Mouse (Mus musculus) heart, postnatal 25 days (tissue): ENCODE data around the gene Rdh16f1. TPM values are rescaled to one million over a fixed set of nuclear protein-coding genes. Genes with fewer than 3 reads are reported as not detected.

Experiments used
- DNase-seq: peaks from one replicate; pipeline ENCODE4 v3.0.0; 2022; ENCODE audit warnings: low spot score
- intact Hi-C: fragments of 180-260 bp; cut with DNase I; formaldehyde crosslinking; loops from one replicate; pipeline ENCODE4 v1.15.1; 2025
- total RNA-seq, 2 experiments: library from RNA; stranded (reverse); gene quantifications; 2 replicates each; pipeline ENCODE4 v1.2.3; 2021

Rdh16f1 gene
- under 1 TPM in 1 of 2 experiments, not detected in 1; 0.20 TPM for total RNA-seq

DNA sequence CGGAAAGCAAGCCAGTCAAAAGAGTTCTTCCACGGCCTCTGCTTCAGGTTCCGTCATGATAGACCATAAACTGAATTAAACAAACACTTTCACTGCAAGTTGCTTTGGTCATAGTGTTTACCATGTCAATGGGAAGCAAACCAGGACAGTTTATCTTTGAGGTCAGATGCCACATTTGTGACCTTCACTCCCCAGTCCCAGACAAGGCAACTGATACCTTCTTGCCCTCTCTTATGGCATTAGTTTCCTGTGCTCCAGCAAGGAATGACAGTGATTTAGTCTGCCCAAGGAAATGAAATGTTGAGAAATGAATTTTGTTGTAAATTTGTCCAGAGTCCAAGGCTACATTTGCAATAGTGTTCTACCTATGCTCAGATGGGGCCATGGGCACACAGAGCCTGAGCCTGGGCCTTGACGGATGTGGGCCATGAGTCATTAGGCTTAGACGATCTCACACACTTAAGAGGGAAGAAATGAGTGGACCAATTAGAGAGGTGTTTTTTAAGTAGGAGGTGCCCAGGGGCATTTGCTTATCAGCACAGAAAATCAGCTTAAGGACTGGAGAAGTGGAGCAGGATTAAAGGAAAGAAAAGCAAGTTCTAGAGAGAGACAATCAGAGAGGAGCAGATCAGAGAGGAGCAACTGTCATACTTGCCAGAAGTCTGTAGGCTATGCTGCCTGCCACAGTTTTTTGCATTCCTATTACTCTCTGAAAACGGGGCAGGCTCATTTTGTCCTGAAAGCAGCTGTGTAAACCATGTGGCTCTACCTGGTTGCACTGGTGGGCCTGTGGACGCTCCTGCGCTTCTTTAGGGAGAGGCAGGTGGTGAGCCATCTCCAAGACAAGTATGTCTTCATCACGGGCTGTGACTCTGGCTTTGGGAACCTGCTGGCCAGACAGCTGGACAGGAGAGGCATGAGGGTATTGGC lies at the start of gene Rdh16f1, which contains the start of gene Rdh1:
Rdh16f1 (plus strand) TSS at position 607 of the 930 bp plus-strand sequence.
Rdh1 (plus strand) TSS at position 541 of the 930 bp plus-strand sequence.
- intact Hi-C loops: no loop called here
- DNase-seq: no peak

DNA sequence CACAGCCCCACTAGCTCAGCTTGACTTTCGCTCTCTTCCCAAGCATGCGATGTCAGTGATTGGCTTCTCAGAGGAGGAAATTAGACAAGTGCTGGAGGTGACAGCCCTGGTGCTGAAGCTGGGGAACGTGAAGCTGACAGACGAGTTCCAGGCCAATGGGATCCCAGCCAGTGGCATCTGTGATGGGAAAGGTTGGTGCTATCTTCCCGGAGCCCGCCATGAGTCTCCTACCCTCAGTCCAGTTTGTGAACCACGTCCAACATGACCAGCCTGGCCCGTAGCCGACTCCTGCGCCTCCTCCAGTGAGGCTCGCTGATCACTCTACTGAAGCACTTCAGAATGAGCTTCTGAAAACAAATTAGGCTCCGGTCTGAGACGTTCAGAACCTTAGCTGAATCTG lies 49.3 kb upstream of the Rdh16f1 start:
- DNase-seq: no peak
- intact Hi-C loops: no loop called here

DNA sequence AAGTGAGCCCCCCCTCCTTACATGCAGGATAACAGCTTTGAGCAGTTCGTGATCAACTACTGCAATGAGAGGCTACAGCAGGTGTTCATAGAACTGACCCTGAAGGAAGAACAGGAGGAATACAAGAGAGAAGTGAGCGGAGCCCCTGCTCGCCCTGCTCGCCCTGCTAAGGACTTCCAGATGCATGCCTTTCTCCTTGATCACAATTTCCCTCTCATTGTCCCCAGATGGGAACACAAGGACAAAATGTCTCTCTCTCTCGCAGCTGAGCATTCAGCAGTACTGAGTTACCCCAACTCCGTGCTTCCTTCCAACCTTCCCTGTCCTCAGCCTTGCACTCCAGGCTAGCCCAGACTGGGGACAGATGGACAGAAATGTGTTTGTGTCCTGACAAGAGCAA lies 46.9 kb upstream of the Rdh16f1 start:
- DNase-seq: no peak
- intact Hi-C loops: no loop called here

GRCm38 (mm10) chr10:127721671-127722418 lies 37.7 kb upstream of the Rdh16f1 start:
- intact Hi-C loops: no loop called here
- DNase-seq: no peak

- DNase-seq: no peak
- intact Hi-C loops: no loop called here
Observed at GRCm38 (mm10) chr10:127724178-127724577, 35.4 kb upstream of the Rdh16f1 start, which contains the start of gene Tac2. TSS of gene Tac2 (plus strand) at chr10:127724478.

DNA sequence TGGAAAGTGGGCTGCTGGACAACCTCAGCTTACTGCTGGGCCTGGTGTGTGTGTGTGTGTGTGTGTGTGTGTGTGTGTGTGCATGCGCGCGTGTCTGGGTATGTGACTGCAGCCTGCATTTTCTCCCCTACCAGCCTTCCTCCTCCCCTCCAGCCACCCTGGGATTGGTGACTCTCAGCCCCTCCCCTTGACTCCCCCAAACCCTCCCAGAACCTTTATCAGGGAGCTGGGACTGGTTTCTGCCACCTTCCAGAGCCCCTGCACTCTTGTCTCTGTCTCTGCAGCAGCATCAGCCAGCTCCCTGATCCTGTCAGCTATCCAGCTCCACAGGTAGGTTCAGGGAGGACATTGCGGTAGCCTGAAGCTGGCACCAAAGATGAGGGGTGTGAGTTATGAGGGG lies 34.5 kb upstream of the Rdh16f1 start:
- intact Hi-C loops: no loop called here
- DNase-seq: no peak

- no peak for DNase-seq
- intact Hi-C loops: no loop called here
Observed at GRCm38 (mm10) chr10:127728437-127728836, 31.1 kb upstream of the Rdh16f1 start.

DNA sequence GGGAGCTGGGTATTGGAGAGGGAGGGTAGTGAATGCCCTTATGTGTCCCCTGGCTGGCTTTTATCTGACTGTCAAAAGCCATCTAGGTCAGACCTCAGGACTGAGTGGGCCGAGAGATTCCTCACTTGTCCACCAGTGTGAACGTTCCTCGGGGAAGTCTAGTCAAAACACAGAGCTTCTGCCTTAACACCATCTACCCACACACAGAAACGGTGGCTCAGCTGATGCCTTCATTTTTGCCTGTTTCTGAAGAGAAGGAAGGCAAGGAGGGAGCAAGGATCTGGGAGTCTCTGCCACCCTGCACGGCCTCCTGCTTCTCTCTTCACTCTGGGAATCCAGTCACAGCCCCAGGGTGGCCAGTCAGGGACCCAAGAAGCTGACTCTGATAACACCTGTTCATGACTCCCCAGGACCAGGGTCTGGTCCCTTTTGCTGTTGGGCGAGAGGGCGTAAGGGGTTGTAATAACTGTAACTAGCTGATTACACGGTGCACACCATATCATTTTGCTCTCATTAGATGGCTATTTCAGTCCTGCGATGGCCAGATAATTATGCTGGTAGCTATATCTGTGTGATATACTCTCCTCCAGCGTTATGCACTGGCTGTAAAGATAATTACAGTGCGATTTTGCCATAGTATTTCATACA lies 29.2 kb upstream of the Rdh16f1 start:
- intact Hi-C loops: no loop called here
- DNase-seq: no peak

GRCm38 (mm10) chr10:127730933-127731310 lies 28.7 kb upstream of the Rdh16f1 start:
- intact Hi-C loops: no loop called here
- no peak for DNase-seq

- intact Hi-C loops: no loop called here
- DNase-seq: no peak
Observed at GRCm38 (mm10) chr10:127731397-127731796, 28.2 kb upstream of the Rdh16f1 start.

GRCm38 (mm10) chr10:127734434-127734833 lies 25.2 kb upstream of the Rdh16f1 start:
- intact Hi-C loops: no loop called here

DNA sequence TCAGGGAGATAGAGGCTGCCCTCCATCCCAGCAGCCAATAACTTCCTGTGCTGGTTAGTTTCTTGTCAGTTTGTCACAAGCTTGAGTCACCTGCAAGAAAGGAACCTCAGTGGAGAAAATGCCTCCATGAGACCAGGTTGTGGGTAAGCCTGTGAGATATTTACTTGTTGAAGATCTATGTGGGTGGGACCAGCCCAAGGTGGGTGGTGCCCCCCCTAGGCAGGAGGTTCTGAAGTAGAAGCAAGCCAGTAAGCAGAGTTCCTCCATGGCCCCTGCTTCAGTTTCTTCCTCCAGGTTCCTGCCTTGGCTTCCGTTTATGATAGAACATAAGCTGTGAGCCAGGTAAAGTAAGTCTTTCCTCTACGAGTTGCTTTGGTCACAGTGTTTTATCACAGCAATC lies 23.3 kb upstream of the Rdh16f1 start:
- intact Hi-C loops: loop anchor here (5.0 kb wide), 2 partner anchors 39 to 94 kb away; partner anchors contain the start of gene Stat6
- DNase-seq: no peak

More at GRCm38 (mm10) chr10:127734434-127734833, 25.2 kb upstream of the Rdh16f1 start:
- DNase-seq: no peak

GRCm38 (mm10) chr10:127736916-127737315 lies 22.7 kb upstream of the Rdh16f1 start:
- DNase-seq: no peak
- intact Hi-C loops: loop anchor here (1.0 to 5.0 kb wide), 3 partner anchors 40 to 198 kb away; partner anchors contain the start of gene Stat6

DNA sequence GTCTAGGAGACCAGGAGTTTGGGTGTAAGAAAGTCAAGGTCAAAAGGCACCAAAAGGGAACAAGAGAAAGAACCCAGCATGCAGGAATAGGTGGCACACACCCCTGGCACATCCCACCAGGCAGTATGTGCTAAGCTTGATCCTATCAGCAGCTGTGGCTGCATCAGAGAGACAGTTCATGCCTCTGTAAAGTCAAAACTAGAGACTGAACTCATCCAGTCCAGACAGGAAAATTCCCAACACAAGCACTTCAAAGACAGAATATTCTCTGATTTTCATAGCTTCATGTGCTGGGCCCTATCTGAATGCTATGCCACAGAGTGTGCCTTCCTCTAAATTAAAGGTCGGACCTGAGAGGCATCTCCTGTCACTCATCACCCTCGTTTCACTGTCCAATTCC lies 22.0 kb upstream of the Rdh16f1 start:
- DNase-seq: no peak
- intact Hi-C loops: loop anchor here (1.0 to 5.0 kb wide), 3 partner anchors 40 to 198 kb away; partner anchors contain the start of gene Stat6

DNA sequence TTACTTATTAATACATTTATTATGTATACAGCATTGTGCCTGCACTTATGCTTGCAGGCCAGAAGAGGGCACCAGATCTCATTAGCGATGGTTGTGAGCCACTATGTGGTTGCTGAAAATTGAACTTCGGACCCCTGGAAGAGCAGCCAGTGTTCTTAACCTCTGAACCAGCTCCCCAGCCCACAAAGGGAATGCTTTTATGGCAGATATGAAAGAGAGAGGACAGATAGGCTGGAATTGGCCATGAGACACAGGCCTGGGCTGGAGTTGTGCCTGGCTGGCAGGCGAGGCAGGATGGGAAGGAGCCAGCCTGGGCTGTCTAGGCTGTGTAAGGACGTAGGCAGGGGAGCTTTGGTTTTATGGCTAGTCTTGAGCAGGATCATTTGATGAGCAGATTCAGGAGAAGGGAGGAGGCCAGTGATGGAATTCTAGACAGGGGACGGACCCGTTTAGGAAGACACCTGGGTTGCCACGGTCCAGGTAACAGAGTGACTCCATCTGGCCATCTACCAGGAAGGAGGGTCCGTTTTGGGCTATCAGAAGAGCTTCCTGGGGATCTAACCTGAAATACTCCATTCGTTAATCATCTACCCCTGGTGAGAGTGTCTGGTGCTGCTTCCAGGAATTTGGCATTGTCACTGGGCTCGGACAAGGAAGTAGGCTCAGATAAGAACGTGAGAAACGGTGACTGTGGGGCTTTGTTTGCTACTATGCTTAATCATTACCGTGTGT lies 21.3 kb upstream of the Rdh16f1 start:
- intact Hi-C loops: loop anchor here (5.0 kb wide), 2 partner anchors 41 to 96 kb away; partner anchors contain the start of gene Stat6
- DNase-seq: no peak

DNA sequence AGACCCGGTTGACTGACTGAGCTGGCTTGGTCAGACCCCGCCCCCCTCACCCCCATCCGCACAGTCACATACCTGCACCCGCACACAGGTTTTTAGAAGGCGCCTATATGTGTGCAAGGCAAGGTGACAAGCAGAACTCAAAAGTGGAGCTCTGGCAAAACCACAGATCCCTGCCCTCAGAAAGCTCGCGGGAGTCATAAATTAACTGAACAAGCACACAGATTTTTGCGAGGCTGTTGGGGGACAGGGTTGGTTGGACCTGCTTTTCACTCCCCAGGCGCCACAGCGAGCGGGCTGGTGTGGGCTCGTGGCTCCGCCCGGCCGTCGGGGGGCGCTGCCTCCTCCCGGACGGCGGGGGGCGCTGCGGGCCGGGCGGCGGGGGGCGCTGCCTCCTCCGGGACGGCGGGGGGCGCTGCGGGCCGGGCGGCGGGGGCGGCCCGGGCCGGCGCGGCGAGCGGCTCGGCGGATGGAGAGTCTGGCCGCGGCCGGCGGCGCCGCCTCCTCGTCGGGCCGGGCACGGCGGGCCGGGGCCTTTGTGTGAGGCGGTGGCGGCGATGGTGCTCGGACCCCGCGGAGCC lies 20.4 kb upstream of the Rdh16f1 start, which contains the start of gene Zbtb39:
Zbtb39 (plus strand) TSS at position 456 of the 578 bp plus-strand sequence.
- intact Hi-C loops: loop anchor here (5.0 kb wide), 2 partner anchors 42 to 97 kb away; partner anchors contain the start of gene Stat6
- DNase-seq: peak; percentile 64

DNA sequence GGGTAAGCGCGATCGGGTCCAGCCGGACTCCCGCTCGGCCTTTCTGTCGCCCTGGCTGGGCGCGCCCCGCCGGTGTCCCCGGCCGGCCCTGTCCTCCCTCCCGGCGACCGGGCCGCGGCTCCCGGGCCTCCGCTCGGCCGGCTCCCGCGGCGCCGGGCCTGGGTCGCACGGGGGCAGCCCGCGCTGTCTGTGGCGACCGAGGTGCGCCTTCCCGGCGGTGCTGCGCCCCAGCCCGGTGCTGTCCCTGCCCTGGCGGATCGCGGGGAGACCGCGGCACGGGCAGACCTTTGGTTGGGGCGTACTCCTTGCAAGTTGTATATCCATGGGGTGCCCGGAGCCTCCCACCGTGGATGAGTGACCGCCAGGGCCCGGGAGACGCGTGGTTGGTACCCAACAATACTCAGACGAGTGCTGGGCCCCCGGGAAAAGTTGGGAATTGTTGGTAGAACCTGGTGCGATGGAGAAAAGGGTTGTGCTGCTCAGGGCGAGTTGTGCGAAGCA lies 19.9 kb upstream of the Rdh16f1 start:
- DNase-seq: peak; percentile 13
- intact Hi-C loops: loop anchor here (5.0 kb wide), 3 partner anchors 42 to 268 kb away; partner anchors contain the start of genes Hsd17b6 and Stat6

GRCm38 (mm10) chr10:127744661-127745060 lies 14.9 kb upstream of the Rdh16f1 start:
- DNase-seq: no peak
- intact Hi-C loops: loop anchor here (5.0 kb wide), 1 partner anchor 263 kb away; the partner anchor contains the start of gene Hsd17b6
